Mouse (Mus musculus): ENCODE results near the gene Ankrd34a. TPM values are rescaled to one million over a fixed set of nuclear protein-coding genes. Genes with fewer than 3 reads are reported as not detected.

Ankrd34a gene
- total and polyA plus RNA-seq, 2 experiments from 2014 or later = 15.3 to 29.6 TPM

DNA sequence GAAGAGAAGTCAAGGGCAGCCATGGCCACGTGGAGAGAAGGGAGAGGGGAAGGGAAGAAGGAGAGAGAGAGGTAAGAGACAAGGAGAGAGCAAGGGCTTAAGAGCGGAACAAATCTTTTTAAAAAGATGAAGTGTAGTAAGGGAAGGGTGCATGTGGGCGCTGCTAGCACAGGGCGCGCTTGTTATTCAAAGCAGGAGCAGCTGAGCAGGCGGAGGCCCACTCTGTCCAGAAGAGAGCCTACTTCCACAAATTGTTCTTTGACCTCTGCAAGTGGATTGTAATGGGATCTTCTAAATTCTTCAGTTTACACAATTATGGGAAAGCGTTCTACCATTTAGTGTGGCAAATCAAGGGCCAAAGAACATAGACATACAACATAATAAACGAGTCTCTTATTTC is 27.8 kb upstream of the Ankrd34a start:
- TF ChIP-seq CTCF (IDR thresholded peaks at IDR 0.05; ENCODE audit: low read depth) = no peak
- H3K36me3 ChIP-seq (ENCODE audit: insufficient read depth, low read length) = no peaks in the 10 kb centered on the region
- H3K9me3 ChIP-seq (ENCODE audit: low read length) = no peaks in the 10 kb centered on the region
- no peaks in the 10 kb centered on the region for H3K4me1 ChIP-seq (ENCODE audit: insufficient read depth, low read length)
- no peak for DNase-seq (ENCODE audit: low spot score)
- H3K27me3 ChIP-seq (ENCODE audit: insufficient read depth, low read length) = no peaks in the 10 kb centered on the region
- no peak overlapping the region for H3K27ac ChIP-seq
- no peak overlapping the region for H3K4me2 ChIP-seq (ENCODE audit: low read depth, low read length)
- ATAC-seq = no peak
- H3K4me3 ChIP-seq (ENCODE audit: low read length) = no peak overlapping the region
- WGBS = 73% methylated on average over 8 of the region's 8 CpGs
- H3K9ac ChIP-seq (replicated peaks; ENCODE audit: low read length) = no peak overlapping the region

GRCm38 (mm10) chr3:96569506-96569905 is 26.9 kb upstream of the Ankrd34a start:
- H3K36me3 ChIP-seq (ENCODE audit: insufficient read depth, low read length) = no peaks in the 10 kb centered on the region
- no peak for TF ChIP-seq CTCF (IDR thresholded peaks at IDR 0.05; ENCODE audit: low read depth)
- H3K9me3 ChIP-seq (ENCODE audit: low read length) = no peaks in the 10 kb centered on the region
- no peak overlapping the region for H3K9ac ChIP-seq (replicated peaks; ENCODE audit: low read length)
- no peak for DNase-seq (ENCODE audit: low spot score)
- no peaks in the 10 kb centered on the region for H3K27me3 ChIP-seq (ENCODE audit: insufficient read depth, low read length)
- H3K4me3 ChIP-seq (ENCODE audit: low read length) = no peak overlapping the region
- H3K4me2 ChIP-seq (ENCODE audit: low read depth, low read length) = no peak overlapping the region
- no peak overlapping the region for H3K27ac ChIP-seq
- no peak for ATAC-seq
- 81% methylated on average over 13 of the region's 13 CpGs for WGBS
- no peaks in the 10 kb centered on the region for H3K4me1 ChIP-seq (ENCODE audit: insufficient read depth, low read length)

DNA sequence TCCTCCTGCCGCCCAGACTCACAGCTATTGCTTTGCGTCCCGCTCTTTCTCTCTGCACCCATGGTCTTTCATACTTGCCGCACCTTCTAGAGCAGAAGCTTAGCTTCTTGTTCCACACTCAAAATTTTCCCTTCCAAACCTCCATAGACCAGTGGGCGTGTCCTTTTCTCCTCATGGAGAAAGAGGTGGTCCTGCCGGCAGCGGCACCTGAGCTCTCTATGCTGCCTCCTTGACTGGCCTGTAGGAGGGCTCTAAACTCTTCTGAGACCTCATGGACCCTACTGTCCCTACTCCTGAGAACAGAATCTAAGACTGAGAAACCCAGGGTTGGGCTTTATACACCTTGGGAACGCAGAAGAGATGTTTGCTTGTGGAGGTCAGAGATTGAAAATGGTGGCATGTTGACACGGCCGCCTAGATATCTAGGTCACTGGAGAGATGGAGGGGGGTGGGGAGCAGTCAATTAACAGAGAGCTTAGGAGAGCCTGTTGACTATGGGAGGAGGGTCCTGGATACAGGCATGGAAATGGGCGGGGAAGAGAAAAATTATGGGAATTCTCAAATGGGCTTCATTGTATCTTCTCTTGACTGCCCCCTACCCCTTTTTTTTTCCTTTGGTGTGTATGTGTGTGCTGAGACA is 26.4 kb upstream of the Ankrd34a start:
- no peaks in the 10 kb centered on the region for H3K27me3 ChIP-seq (ENCODE audit: insufficient read depth, low read length)
- no peak for ATAC-seq
- WGBS = 92% methylated on average over 11 of the region's 11 CpGs
- DNase-seq (ENCODE audit: low spot score) = no peak
- H3K36me3 ChIP-seq (ENCODE audit: insufficient read depth, low read length) = no peaks in the 10 kb centered on the region
- H3K4me1 ChIP-seq (ENCODE audit: insufficient read depth, low read length) = no peaks in the 10 kb centered on the region
- H3K4me2 ChIP-seq (ENCODE audit: low read depth, low read length) = no peak overlapping the region
- no peaks in the 10 kb centered on the region for H3K9me3 ChIP-seq (ENCODE audit: low read length)
- H3K27ac ChIP-seq = no peak overlapping the region
- H3K4me3 ChIP-seq (ENCODE audit: low read length) = no peak overlapping the region
- H3K9ac ChIP-seq (replicated peaks; ENCODE audit: low read length) = no peak overlapping the region
- TF ChIP-seq CTCF (IDR thresholded peaks at IDR 0.05; ENCODE audit: low read depth) = no peak

GRCm38 (mm10) chr3:96570643-96571042 is 25.8 kb upstream of the Ankrd34a start:
- no peak for TF ChIP-seq CTCF (IDR thresholded peaks at IDR 0.05; ENCODE audit: low read depth)
- H3K4me3 ChIP-seq (ENCODE audit: low read length) = no peak overlapping the region
- H3K4me1 ChIP-seq (ENCODE audit: insufficient read depth, low read length) = no peaks in the 10 kb centered on the region
- WGBS = 75% methylated on average over 7 of the region's 7 CpGs
- no peaks in the 10 kb centered on the region for H3K27me3 ChIP-seq (ENCODE audit: insufficient read depth, low read length)
- no peaks in the 10 kb centered on the region for H3K9me3 ChIP-seq (ENCODE audit: low read length)
- H3K4me2 ChIP-seq (ENCODE audit: low read depth, low read length) = no peak overlapping the region
- H3K9ac ChIP-seq (replicated peaks; ENCODE audit: low read length) = no peak overlapping the region
- ATAC-seq (no peak), DNase-seq (ENCODE audit: low spot score) (no peak)
- H3K36me3 ChIP-seq (ENCODE audit: insufficient read depth, low read length) = no peaks in the 10 kb centered on the region
- H3K27ac ChIP-seq = no peak overlapping the region

DNA sequence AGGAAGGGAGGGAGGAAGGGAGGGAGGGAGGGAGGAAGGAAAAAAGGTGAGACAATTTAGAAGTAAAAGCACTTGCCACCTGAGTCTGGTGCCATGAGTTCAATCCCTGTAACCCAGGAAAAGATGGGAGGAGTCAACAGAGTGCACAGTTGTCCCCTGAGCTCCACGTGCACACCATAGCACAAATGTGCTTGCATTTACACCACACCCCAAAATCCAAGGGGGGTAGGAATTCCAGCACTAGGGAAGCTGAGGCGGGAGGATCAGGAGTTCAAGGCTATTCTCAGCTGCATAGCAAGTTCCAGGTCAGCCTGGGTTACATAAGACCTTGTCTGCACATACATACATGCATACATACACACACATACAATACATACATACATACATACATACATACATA is 25.1 kb upstream of the Ankrd34a start:
- Histone ChIP-seq H3K9ac (replicated peaks; ENCODE audit: low read length) (no peak overlapping the region), H3K4me3 (ENCODE audit: low read length) (no peak overlapping the region), H3K27me3 (ENCODE audit: insufficient read depth, low read length) (no peaks in the 10 kb centered on the region), H3K4me1 (ENCODE audit: insufficient read depth, low read length) (no peaks in the 10 kb centered on the region), H3K36me3 (ENCODE audit: insufficient read depth, low read length) (no peaks in the 10 kb centered on the region), H3K27ac (no peak overlapping the region), H3K9me3 (ENCODE audit: low read length) (no peaks in the 10 kb centered on the region), H3K4me2 (ENCODE audit: low read depth, low read length) (no peak overlapping the region)
- WGBS = 83% methylated on average over 2 of the region's 2 CpGs
- ATAC-seq (no peak), DNase-seq (ENCODE audit: low spot score) (no peak)
- TF ChIP-seq CTCF (IDR thresholded peaks at IDR 0.05; ENCODE audit: low read depth) = no peak

GRCm38 (mm10) chr3:96571896-96572698 is 24.3 kb upstream of the Ankrd34a start:
- no peak for TF ChIP-seq CTCF (IDR thresholded peaks at IDR 0.05; ENCODE audit: low read depth)

More at GRCm38 (mm10) chr3:96571896-96572698, 24.3 kb upstream of the Ankrd34a start:
- peak overlapping the region; percentile 11; the same call in 1 of the 2 replicates for H3K27ac ChIP-seq
- H3K27me3 ChIP-seq (ENCODE audit: insufficient read depth, low read length) = no peaks in the 10 kb centered on the region
- no peak for ATAC-seq
- 0 out of 2 replicates have a peak, but pooled peaks cover 2% of the 10 kb centered on the region for H3K4me1 ChIP-seq (ENCODE audit: insufficient read depth, low read length)
- no peaks in the 10 kb centered on the region for H3K36me3 ChIP-seq (ENCODE audit: insufficient read depth, low read length)
- 74% methylated on average over 16 of the region's 16 CpGs for WGBS
- no peak overlapping the region for H3K4me2 ChIP-seq (ENCODE audit: low read depth, low read length)
- H3K9me3 ChIP-seq (ENCODE audit: low read length) = no peaks in the 10 kb centered on the region
- no peak for DNase-seq (ENCODE audit: low spot score)
- H3K4me3 ChIP-seq (ENCODE audit: low read length) = no peak overlapping the region
- H3K9ac ChIP-seq (replicated peaks; ENCODE audit: low read length) = no peak overlapping the region
